Mouse (Mus musculus): Measurements from ENCODE around the gene Nkd2. TPM values are rescaled to one million over a fixed set of nuclear protein-coding genes. Genes with fewer than 3 reads are reported as not detected.
A peak's percentile ranks its signal among the peaks of the same experiment; 100 is the strongest.

Nkd2 gene
- polyA plus RNA-seq, 1 experiment from 2014 or later, result 9.8 TPM

DNA sequence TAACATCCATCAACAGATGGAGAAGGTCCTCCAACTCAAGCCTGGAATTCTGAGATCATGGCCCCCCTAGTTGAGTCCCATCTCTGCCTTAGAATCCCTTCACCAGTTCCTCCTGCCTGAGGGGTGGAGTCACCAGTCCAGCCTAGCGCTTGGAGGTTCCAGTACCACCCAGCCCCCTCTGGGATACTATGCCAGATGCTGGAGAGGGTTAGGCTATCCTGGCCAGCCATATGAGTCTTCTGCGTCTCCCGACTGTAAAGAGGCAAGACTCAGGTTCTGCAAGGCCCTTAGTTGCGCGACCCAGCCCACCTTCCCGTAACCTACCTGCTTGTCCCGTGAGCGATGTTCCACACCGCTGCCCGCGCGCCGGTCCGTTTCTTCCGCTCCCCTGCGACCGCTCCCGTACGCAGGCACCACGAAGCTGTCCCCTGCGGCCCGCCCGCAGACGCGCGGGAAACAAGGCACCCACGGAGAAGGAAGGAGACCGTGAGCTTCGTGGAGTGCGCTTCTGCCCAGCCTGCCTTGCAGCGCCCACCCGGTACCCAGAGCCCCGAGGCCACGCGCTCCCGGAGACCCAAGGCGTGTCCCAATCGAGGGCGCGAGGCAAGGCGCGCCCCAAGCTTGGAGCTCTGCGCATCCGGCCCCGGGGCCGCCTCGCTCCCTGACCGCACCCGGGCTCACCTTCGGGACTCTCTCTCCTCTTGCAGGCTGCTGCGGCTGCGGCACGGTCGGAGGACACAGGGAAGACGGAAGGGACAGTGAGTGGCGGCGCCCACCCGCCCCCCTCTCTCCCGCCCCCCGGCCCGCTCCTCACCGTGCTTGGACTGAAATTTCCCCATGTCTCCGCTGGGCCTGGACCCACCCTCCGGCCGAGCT, 604 bp downstream of the Nkd2 start:
- H3K4me2 ChIP-seq, result peak overlapping the region; percentile 89
- no peaks in the 10 kb centered on the region for H3K9me3 ChIP-seq (ENCODE audit: control insufficient read depth, low read length)
- H3K4me3 ChIP-seq (ENCODE audit: low read depth, low read length), result peak overlapping the region; percentile 59
- no peak overlapping the region for H3K27ac ChIP-seq (ENCODE audit: low read depth, low read length)
- H3K4me1 ChIP-seq (ENCODE audit: control insufficient read depth, insufficient read depth, low read length), result no peaks in the 10 kb centered on the region
- under 1% methylated on average over 59 of the region's 65 CpGs for WGBS
- H3K9ac ChIP-seq (ENCODE audit: low read length), result peak overlapping the region; percentile 66
- DNase-seq (ENCODE audit: low spot score, missing footprints) (peak; percentile 95), ATAC-seq (ENCODE audit: low FRiP score) (peak; percentile 84; the same call in 1 of the 2 replicates)
- no peaks in the 10 kb centered on the region for H3K36me3 ChIP-seq (ENCODE audit: control insufficient read depth, insufficient read depth, low read length)
- H3K27me3 ChIP-seq (ENCODE audit: control insufficient read depth, insufficient read depth, low read length), result peaks cover 19% of the 10 kb centered on the region

DNA sequence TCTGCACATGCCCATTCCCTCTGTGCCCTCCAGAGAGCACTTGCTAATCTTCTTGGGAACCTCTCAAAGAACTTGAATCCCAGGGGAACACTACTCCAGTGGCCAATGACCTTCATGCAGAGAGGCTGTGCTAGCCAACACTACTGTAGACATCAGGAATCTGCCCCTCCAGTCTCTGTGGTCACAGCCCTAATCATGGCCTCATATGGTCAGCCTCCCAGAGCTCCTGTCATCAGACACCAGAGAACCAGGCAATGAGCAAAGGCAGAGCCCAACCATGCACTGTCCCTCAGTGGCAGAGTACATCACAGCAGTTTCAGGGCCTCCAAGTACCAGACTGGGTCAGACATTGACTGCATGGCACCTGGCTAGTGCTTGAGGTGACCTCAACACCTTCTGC, 4.7 kb downstream of the Nkd2 start:
- Histone ChIP-seq H3K4me2 (no peak overlapping the region), H3K4me3 (ENCODE audit: low read depth, low read length) (no peak overlapping the region), H3K36me3 (ENCODE audit: control insufficient read depth, insufficient read depth, low read length) (no peaks in the 10 kb centered on the region), H3K4me1 (ENCODE audit: control insufficient read depth, insufficient read depth, low read length) (no peaks in the 10 kb centered on the region), H3K27ac (ENCODE audit: low read depth, low read length) (no peak overlapping the region), H3K9me3 (ENCODE audit: control insufficient read depth, low read length) (no peaks in the 10 kb centered on the region), H3K27me3 (ENCODE audit: control insufficient read depth, insufficient read depth, low read length) (peaks cover 19% of the 10 kb centered on the region), H3K9ac (ENCODE audit: low read length) (no peak overlapping the region)
- ATAC-seq (ENCODE audit: low FRiP score), result no peak
- DNase-seq (ENCODE audit: low spot score, missing footprints), result no peak

DNA sequence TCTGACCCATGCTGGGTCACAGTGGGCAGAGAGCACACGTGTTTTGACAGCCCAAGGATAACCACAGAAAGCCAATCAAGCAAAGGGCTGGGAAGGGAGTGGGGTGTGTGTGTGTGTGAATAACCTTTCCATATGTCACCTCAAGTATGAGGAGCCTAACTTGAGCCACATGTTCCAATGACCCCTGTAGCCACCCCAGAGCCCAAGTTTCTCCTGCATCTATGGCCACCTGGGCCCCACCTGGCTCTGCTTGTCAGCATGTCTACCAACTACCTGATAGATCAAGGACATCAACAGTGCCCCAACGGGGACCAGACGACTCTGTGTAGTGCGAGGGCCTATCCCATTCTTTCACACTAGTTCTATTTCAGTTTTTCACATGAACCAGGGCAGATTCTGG, 7.7 kb downstream of the Nkd2 start:
- H3K27ac ChIP-seq (ENCODE audit: low read depth, low read length), result no peak overlapping the region
- DNase-seq (ENCODE audit: low spot score, missing footprints) (no peak), ATAC-seq (ENCODE audit: low FRiP score) (no peak)
- no peak overlapping the region for H3K4me3 ChIP-seq (ENCODE audit: low read depth, low read length)
- H3K36me3 ChIP-seq (ENCODE audit: control insufficient read depth, insufficient read depth, low read length), result no peaks in the 10 kb centered on the region
- H3K4me2 ChIP-seq, result no peak overlapping the region
- H3K9me3 ChIP-seq (ENCODE audit: control insufficient read depth, low read length), result no peaks in the 10 kb centered on the region
- peaks cover 5% of the 10 kb centered on the region; the same call in 1 of the 2 replicates for H3K27me3 ChIP-seq (ENCODE audit: control insufficient read depth, insufficient read depth, low read length)
- no peak overlapping the region for H3K9ac ChIP-seq (ENCODE audit: low read length)
- no peaks in the 10 kb centered on the region for H3K4me1 ChIP-seq (ENCODE audit: control insufficient read depth, insufficient read depth, low read length)
- 78% methylated on average over 4 of the region's 4 CpGs for WGBS

DNA sequence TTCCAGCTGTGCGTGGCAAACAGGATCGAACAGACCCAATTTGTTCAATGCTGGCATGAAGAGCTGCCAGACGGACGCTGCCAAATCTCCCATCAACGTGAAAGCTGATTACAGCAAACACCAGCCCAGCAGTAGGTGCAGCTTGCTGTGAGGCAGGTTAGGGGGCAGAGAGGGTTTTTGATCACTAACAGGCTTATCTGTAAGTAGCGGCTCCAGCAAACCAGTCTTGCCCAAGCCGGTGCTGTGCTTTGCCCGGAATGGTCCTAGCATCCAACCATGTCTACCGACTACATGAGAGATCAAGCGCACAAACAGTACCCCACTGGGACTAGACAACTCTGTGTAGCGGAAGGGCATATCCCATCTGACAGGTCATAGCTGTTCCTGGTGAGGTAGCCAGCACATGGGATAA, 8.3 kb downstream of the Nkd2 start:
- no peak for DNase-seq (ENCODE audit: low spot score, missing footprints)
- ATAC-seq (ENCODE audit: low FRiP score), result peak; percentile 9; the same call in 1 of the 2 replicates
- peaks cover 5% of the 10 kb centered on the region; the same call in 1 of the 2 replicates for H3K27me3 ChIP-seq (ENCODE audit: control insufficient read depth, insufficient read depth, low read length)

DNA sequence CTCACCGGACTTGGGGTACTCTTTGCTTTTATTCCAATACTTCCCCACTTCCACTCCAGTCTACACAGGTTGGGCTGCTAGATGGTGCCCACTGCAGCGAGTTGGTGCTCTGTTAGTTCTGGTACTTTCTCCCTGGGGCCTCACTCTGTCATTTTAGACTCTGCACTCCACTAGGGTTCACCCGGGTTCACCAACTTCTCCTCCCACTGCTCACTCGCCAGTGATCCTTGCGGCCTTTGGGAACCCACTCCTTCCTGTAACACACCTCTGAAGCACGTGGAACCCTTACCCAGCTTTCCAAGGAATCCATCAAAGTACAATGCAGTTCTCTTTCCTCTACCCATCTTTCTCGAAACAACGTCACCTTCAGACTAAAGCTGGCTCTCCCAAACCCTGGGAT, 9.7 kb downstream of the Nkd2 start:
- DNase-seq (ENCODE audit: low spot score, missing footprints), result no peak
- no peak overlapping the region for H3K9ac ChIP-seq (ENCODE audit: low read length)
- H3K4me1 ChIP-seq (ENCODE audit: control insufficient read depth, insufficient read depth, low read length), result no peaks in the 10 kb centered on the region
- H3K27ac ChIP-seq (ENCODE audit: low read depth, low read length), result no peak overlapping the region
- no peak overlapping the region for H3K4me3 ChIP-seq (ENCODE audit: low read depth, low read length)
- H3K9me3 ChIP-seq (ENCODE audit: control insufficient read depth, low read length), result no peaks in the 10 kb centered on the region
- ATAC-seq (ENCODE audit: low FRiP score), result no peak
- H3K27me3 ChIP-seq (ENCODE audit: control insufficient read depth, insufficient read depth, low read length), result peaks cover 5% of the 10 kb centered on the region; the same call in 1 of the 2 replicates
- WGBS, result 82% methylated on average over 8 of the region's 8 CpGs
- no peak overlapping the region for H3K4me2 ChIP-seq
- H3K36me3 ChIP-seq (ENCODE audit: control insufficient read depth, insufficient read depth, low read length), result no peaks in the 10 kb centered on the region

More for the DNA sequence above, 8.3 kb downstream of the Nkd2 start:
- no peak overlapping the region for H3K27ac ChIP-seq (ENCODE audit: low read depth, low read length)
- 57% methylated on average over 11 of the region's 11 CpGs for WGBS
- H3K4me2 ChIP-seq, result no peak overlapping the region
- H3K36me3 ChIP-seq (ENCODE audit: control insufficient read depth, insufficient read depth, low read length), result no peaks in the 10 kb centered on the region
- no peaks in the 10 kb centered on the region for H3K9me3 ChIP-seq (ENCODE audit: control insufficient read depth, low read length)
- no peak overlapping the region for H3K9ac ChIP-seq (ENCODE audit: low read length)
- H3K4me1 ChIP-seq (ENCODE audit: control insufficient read depth, insufficient read depth, low read length), result no peaks in the 10 kb centered on the region
- no peak overlapping the region for H3K4me3 ChIP-seq (ENCODE audit: low read depth, low read length)

DNA sequence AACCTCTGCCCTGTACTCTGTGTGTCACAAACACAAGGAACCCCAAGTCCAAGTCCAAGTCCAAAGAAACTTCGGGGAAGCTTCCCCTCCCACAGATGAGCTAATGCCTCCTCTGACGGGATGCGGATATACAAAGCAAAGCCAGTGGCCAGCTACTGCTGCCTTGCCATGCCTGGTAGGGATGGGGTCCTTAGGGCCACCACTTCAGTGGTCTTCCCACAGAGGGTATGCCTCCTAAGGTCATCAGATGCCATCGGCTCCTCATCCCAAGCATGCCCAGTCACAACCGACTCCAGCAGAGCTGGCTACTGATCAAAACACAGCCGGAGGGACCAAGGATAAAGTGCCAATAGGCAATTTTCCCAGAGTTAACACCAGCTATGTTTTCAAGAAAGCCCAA, 10.9 kb downstream of the Nkd2 start:
- Histone ChIP-seq H3K36me3 (ENCODE audit: control insufficient read depth, insufficient read depth, low read length) (no peaks in the 10 kb centered on the region), H3K9me3 (ENCODE audit: control insufficient read depth, low read length) (no peaks in the 10 kb centered on the region), H3K4me1 (ENCODE audit: control insufficient read depth, insufficient read depth, low read length) (no peaks in the 10 kb centered on the region), H3K27ac (ENCODE audit: low read depth, low read length) (no peak overlapping the region), H3K27me3 (ENCODE audit: control insufficient read depth, insufficient read depth, low read length) (peaks cover 5% of the 10 kb centered on the region; the same call in 1 of the 2 replicates), H3K9ac (ENCODE audit: low read length) (no peak overlapping the region), H3K4me3 (ENCODE audit: low read depth, low read length) (no peak overlapping the region), H3K4me2 (no peak overlapping the region)
- WGBS, result 79% methylated on average over 6 of the region's 6 CpGs
- DNase-seq (ENCODE audit: low spot score, missing footprints), result no peak
- no peak for ATAC-seq (ENCODE audit: low FRiP score)

DNA sequence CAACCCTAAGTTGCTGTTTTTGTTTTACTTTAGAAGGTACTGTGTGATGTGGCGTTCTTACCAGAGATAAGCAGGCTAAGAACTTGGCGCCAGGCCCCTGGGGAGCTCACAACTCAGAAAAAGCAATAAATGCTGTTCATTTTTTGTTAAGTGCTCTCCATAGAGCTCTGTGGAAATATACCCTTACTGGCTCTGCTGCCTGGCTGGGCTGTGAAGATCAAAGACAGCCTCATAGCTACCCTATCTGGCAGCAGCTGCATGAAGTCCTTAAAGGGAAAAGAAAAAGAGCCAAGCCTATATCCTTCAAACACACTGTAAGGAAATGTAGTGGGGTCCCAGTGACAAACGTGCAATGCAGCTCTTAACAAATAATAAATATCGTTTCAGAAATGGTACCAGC, 11.6 kb downstream of the Nkd2 start:
- Histone ChIP-seq H3K36me3 (ENCODE audit: control insufficient read depth, insufficient read depth, low read length) (no peaks in the 10 kb centered on the region), H3K4me3 (ENCODE audit: low read depth, low read length) (no peak overlapping the region), H3K9me3 (ENCODE audit: control insufficient read depth, low read length) (no peaks in the 10 kb centered on the region), H3K27me3 (ENCODE audit: control insufficient read depth, insufficient read depth, low read length) (peaks cover 5% of the 10 kb centered on the region; the same call in 1 of the 2 replicates), H3K9ac (ENCODE audit: low read length) (no peak overlapping the region), H3K4me1 (ENCODE audit: control insufficient read depth, insufficient read depth, low read length) (no peaks in the 10 kb centered on the region), H3K27ac (ENCODE audit: low read depth, low read length) (no peak overlapping the region), H3K4me2 (no peak overlapping the region)
- 67% methylated on average over 4 of the region's 4 CpGs for WGBS
- no peak for ATAC-seq (ENCODE audit: low FRiP score)
- DNase-seq (ENCODE audit: low spot score, missing footprints), result no peak

DNA sequence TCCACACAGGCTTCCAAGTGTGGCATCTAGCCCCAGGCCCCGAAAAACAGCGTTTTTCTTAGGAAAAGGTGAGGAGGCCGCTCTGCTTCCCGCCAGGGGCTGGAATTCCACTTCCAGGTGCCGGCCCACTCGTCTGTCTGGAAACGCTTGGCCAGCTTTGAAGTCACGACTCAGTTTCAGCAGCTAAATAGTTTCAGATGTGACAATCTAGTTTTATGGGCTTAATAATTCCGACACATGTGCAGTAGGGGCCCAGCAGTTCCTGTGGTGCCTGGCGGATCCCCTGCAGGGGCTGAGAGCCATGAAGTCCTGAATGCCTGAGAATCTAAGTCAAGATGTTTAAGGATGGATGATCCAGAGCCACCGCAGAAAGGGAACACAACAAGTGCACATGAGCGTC, 13.6 kb downstream of the Nkd2 start:
- no peaks in the 10 kb centered on the region for H3K9me3 ChIP-seq (ENCODE audit: control insufficient read depth, low read length)
- no peaks in the 10 kb centered on the region for H3K4me1 ChIP-seq (ENCODE audit: control insufficient read depth, insufficient read depth, low read length)
- H3K9ac ChIP-seq (ENCODE audit: low read length), result no peak overlapping the region
- 71% methylated on average over 12 of the region's 12 CpGs for WGBS
- H3K36me3 ChIP-seq (ENCODE audit: control insufficient read depth, insufficient read depth, low read length), result no peaks in the 10 kb centered on the region
- no peak overlapping the region for H3K4me2 ChIP-seq
- H3K4me3 ChIP-seq (ENCODE audit: low read depth, low read length), result no peak overlapping the region
- H3K27ac ChIP-seq (ENCODE audit: low read depth, low read length), result no peak overlapping the region
- DNase-seq (ENCODE audit: low spot score, missing footprints) (no peak), ATAC-seq (ENCODE audit: low FRiP score) (no peak)
- H3K27me3 ChIP-seq (ENCODE audit: control insufficient read depth, insufficient read depth, low read length), result 0 out of 2 replicates have a peak, but pooled peaks cover 2% of the 10 kb centered on the region

DNA sequence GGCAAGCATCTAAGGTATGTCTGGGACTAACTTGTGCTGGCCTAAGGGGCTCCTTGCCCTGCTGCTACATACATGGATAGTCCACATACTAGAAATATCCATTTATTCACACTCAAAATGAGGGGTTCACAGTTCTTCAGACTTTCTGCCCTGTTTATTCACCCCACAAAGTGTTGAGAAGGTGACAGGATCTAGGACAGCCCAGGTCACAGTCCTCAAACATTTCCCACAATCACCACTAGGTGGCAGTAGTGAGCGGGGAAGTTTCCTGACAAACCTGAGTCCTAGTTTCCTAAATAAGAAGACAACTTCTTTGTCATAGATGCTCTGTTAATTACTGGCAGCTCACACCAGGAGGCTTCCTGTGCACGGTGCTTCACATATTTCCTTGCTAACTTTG, 15.9 kb downstream of the Nkd2 start:
- Histone ChIP-seq H3K27ac (ENCODE audit: low read depth, low read length) (no peak overlapping the region), H3K36me3 (ENCODE audit: control insufficient read depth, insufficient read depth, low read length) (no peaks in the 10 kb centered on the region), H3K4me1 (ENCODE audit: control insufficient read depth, insufficient read depth, low read length) (no peaks in the 10 kb centered on the region), H3K9ac (ENCODE audit: low read length) (no peak overlapping the region), H3K27me3 (ENCODE audit: control insufficient read depth, insufficient read depth, low read length) (0 out of 2 replicates have a peak, but pooled peaks cover 1% of the 10 kb centered on the region), H3K4me3 (ENCODE audit: low read depth, low read length) (no peak overlapping the region), H3K9me3 (ENCODE audit: control insufficient read depth, low read length) (no peaks in the 10 kb centered on the region), H3K4me2 (no peak overlapping the region)
- ATAC-seq (ENCODE audit: low FRiP score), result peak; percentile 71
- 4% methylated on average over 2 of the region's 2 CpGs for WGBS
- peak; percentile 98 for DNase-seq (ENCODE audit: low spot score, missing footprints)

All from midbrain, embryonic 11.5 days (tissue).